8 mouse cellular contexts compared by ENCODE assay signal in the genomic region with DNA sequence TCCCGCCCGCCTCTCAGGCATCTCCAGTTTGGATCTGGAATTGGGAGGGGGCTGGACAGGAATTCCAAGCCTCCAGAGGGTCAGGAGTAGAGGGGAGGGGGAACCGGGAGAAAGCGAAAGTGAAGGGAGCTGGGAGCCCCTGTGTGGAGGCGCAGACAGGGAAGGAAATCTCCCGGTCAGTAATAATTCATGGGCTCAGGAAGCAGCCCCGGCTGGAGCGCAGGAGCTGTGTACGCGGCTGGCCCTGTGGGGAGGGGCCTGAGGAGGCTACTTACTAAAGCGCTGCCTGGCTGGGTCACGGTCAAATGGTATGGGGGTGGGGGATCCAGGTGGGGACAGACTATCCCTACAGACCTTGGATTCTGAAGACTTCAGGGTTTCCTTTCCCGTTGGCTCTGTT. TPM values are rescaled to one million over a fixed set of nuclear protein-coding genes. Genes with fewer than 3 reads are reported as not detected.
DNase-seq lines count a peak whose midpoint lies in the region; ATAC-seq and TF ChIP-seq lines count a peak whose summit lies in the region.

No protein-coding gene starts in this region.

- no peak overlapping the region for H3K27ac ChIP-seq in intestine, postnatal 0 days (ENCODE audit: low read depth, low read length)

- H3K4me1 ChIP-seq in intestine, postnatal 0 days (replicated peaks; ENCODE audit: control insufficient read depth, insufficient read depth, low read length), result no peaks in the 10 kb centered on the region

- peak overlapping the region; percentile 32 for H3K4me3 ChIP-seq in intestine, postnatal 0 days (ENCODE audit: low read depth, low read length)

- DNase-seq in testis, postnatal 10 days (ENCODE audit: low spot score), result peak; percentile 57
- no peak for DNase-seq in testis, postnatal 14 days (ENCODE audit: low spot score)
- DNase-seq in heart, adult 18-20 months, result peak; percentile 54 to 68
- DNase-seq in lung, adult 18-20 months, result peak; percentile 25 to 30
- peak; percentile 8 for DNase-seq in retina, postnatal 7 days (ENCODE audit: low read depth, low spot score)
- DNase-seq in right cerebral cortex, postnatal 4 days, result no peak

- TF ChIP-seq CTCF in intestine, postnatal 0 days (IDR thresholded peaks at IDR 0.05; ENCODE audit: low read depth), result no peak

- H3K36me3 ChIP-seq in intestine, postnatal 0 days (ENCODE audit: control insufficient read depth, insufficient read depth), result no peaks in the 10 kb centered on the region

- 2% methylated on average over 13 of the region's 13 CpGs for WGBS in intestine, postnatal 0 days

- H3K9ac ChIP-seq in intestine, postnatal 0 days (ENCODE audit: low read depth, low read length), result no peak overlapping the region

- peak overlapping the region; percentile 84 for H3K4me2 ChIP-seq in intestine, postnatal 0 days (replicated peaks; ENCODE audit: low read depth)

- no peak for ATAC-seq in intestine, postnatal 0 days
- ATAC-seq in monocyte, adult 5-6 weeks (replicated peaks; ENCODE audit: insufficient number of reproducible peaks, low FRiP score, low TSS enrichment, poor library complexity, severe bottlenecking), result no peak

- peaks cover 45% of the 10 kb centered on the region for H3K27me3 ChIP-seq in intestine, postnatal 0 days (replicated peaks; ENCODE audit: control insufficient read depth, insufficient read depth, low read length)

- H3K9me3 ChIP-seq in intestine, postnatal 0 days (ENCODE audit: control insufficient read depth), result no peaks in the 10 kb centered on the region

RNA-seq across cellular contexts. Expression of a gene that starts 1.3 kb away (rescaled TPM):
- total RNA-seq in heart, adult 18-20 months (2021), result 10 to 100 TPM; 16.4 to 18.9 TPM
- polyA plus RNA-seq in intestine, postnatal 0 days (2015; fragmentation: Nextera tagmentation; extraction: Ambion mirVana), result 3.2 and 4.5 TPM in 2 replicates
- not detected in 3 replicates for total RNA-seq in monocyte, adult 5-6 weeks (2017)

RNA-seq across cellular contexts. Expression of a gene that starts 36.7 kb away (rescaled TPM):
- total RNA-seq in heart, adult 18-20 months (2021), result 10 to 100 TPM; 18.8 to 20.3 TPM
- polyA plus RNA-seq in intestine, postnatal 0 days (2015; fragmentation: Nextera tagmentation; extraction: Ambion mirVana), result 102 and 104 TPM in 2 replicates
- 14.1 to 28.0 TPM (median 16.1 TPM) in 3 replicates for total RNA-seq in monocyte, adult 5-6 weeks (2017)

Comparison
In these comparisons a context has a peak if more than half of its experiments do, and no peak if none do; other contexts are left out.
1. DNase-seq: peak in testis, postnatal 10 days (single experiment), heart, adult 18-20 months (2 of 2), lung, adult 18-20 months (2 of 2) and retina, postnatal 7 days (single experiment); none in testis, postnatal 14 days (single experiment) and right cerebral cortex, postnatal 4 days (single experiment).
2. RNA of a gene that starts 1.3 kb away (total RNA-seq): 16.4 to 18.9 TPM in heart, adult 18-20 months; not detected in monocyte, adult 5-6 weeks; every median in the first group is over 10 times any median in the second.